Mouse (Mus musculus): ENCODE measurements around the gene Gm5294. TPM values are rescaled to one million over a fixed set of nuclear protein-coding genes. Genes with fewer than 3 reads are reported as not detected.

The Gm5294 gene
- polyA plus RNA-seq, 1 experiment from 2014 or later, result not detected

GRCm38 (mm10) chr5:138801588-138802116 is 18.2 kb upstream of the Gm5294 start:
- H3K4me2 ChIP-seq, result no peak overlapping the region
- no peaks in the 10 kb centered on the region for H3K9me3 ChIP-seq (replicated peaks)
- H3K4me3 ChIP-seq (replicated peaks), result no peak overlapping the region
- H3K27ac ChIP-seq, result no peak overlapping the region
- H3K36me3 ChIP-seq, result peaks cover 24% of the 10 kb centered on the region; the same call in 1 of the 2 replicates
- ATAC-seq (replicated peaks; ENCODE audit: low FRiP score), result no peak
- H3K9ac ChIP-seq, result no peak overlapping the region
- WGBS, result 56% methylated on average over 7 of the region's 7 CpGs
- H3K27me3 ChIP-seq, result no peaks in the 10 kb centered on the region
- H3K4me1 ChIP-seq, result no peaks in the 10 kb centered on the region

DNA sequence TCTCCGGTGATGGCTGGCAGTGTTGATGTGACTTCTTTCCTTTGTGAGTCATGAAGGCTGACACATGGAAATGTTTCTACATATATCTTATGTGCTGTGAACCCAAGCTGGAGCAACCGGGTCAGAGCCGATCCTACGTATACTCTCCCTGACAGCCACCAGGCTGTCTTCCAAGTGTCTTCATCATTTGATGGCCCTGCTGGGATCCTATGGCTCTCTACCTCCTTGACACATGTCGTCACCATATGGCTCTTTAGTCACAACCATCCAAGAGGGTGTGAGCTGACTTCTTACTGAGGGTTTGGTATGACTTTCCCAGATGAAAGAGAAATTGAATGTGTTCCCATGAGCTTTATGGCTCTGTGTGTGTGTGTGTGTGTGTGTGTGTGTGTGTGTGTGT is 15.6 kb upstream of the Gm5294 start:
- no peaks in the 10 kb centered on the region for H3K4me1 ChIP-seq
- H3K4me2 ChIP-seq, result no peak overlapping the region

DNA sequence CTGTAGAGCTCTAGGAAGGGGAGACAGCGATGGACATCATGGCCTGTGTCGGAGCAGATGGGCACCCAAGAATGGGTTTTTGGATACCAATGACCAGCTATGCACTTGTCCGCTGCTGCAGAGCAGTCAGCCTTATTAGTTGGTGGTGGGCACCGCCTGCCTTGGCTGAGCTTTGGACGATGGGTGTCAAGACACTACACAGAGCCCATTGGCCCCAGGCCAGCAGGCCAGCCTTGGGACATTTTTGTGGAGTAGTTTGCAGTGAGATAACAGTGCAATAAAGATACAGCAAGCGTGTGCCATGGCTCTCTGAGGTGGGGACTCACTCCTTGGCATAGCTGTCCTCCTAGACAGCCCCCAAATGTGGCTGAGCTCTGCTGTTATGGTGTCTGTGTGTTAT is 10.1 kb upstream of the Gm5294 start:
- WGBS, result 88% methylated on average over 6 of the region's 6 CpGs
- ATAC-seq (replicated peaks; ENCODE audit: low FRiP score), result no peak

More for the DNA sequence above, 15.6 kb upstream of the Gm5294 start:
- Histone ChIP-seq H3K36me3 (peaks cover 32% of the 10 kb centered on the region), H3K27ac (no peak overlapping the region), H3K9ac (no peak overlapping the region), H3K9me3 (replicated peaks) (no peaks in the 10 kb centered on the region), H3K27me3 (no peaks in the 10 kb centered on the region), H3K4me3 (replicated peaks) (no peak overlapping the region)
- ATAC-seq (replicated peaks; ENCODE audit: low FRiP score), result no peak
- WGBS, result 85% methylated on average over 5 of the region's 5 CpGs

GRCm38 (mm10) chr5:138820717-138821332 is 945 bp downstream of the Gm5294 start:
- Histone ChIP-seq H3K9ac (peak overlapping the region; percentile 33; the same call in 1 of the 2 replicates), H3K9me3 (replicated peaks) (no peaks in the 10 kb centered on the region), H3K36me3 (no peaks in the 10 kb centered on the region), H3K4me1 (peaks cover 19% of the 10 kb centered on the region), H3K27ac (no peak overlapping the region), H3K4me3 (replicated peaks) (peak overlapping the region; percentile 41), H3K27me3 (peaks cover 77% of the 10 kb centered on the region), H3K4me2 (peak overlapping the region; percentile 73)
- ATAC-seq (replicated peaks; ENCODE audit: low FRiP score), result 0 out of 2 replicates have a peak, but pooled peaks have one; percentile 9
- WGBS, result 2% methylated on average over 39 of the region's 39 CpGs

More for the DNA sequence above, 10.1 kb upstream of the Gm5294 start:
- Histone ChIP-seq H3K4me1 (no peaks in the 10 kb centered on the region), H3K4me2 (no peak overlapping the region), H3K27ac (no peak overlapping the region), H3K4me3 (replicated peaks) (no peak overlapping the region), H3K36me3 (peaks cover 42% of the 10 kb centered on the region), H3K9ac (no peak overlapping the region), H3K9me3 (replicated peaks) (no peaks in the 10 kb centered on the region), H3K27me3 (no peaks in the 10 kb centered on the region)

- peaks cover 52% of the 10 kb centered on the region for H3K27me3 ChIP-seq
- H3K9me3 ChIP-seq (replicated peaks), result no peaks in the 10 kb centered on the region
- no peak overlapping the region for H3K9ac ChIP-seq
- 57% methylated on average over 3 of the region's 3 CpGs for WGBS
- H3K36me3 ChIP-seq, result no peaks in the 10 kb centered on the region
- H3K4me3 ChIP-seq (replicated peaks), result no peak overlapping the region
- H3K4me1 ChIP-seq, result peaks cover 16% of the 10 kb centered on the region
- no peak overlapping the region for H3K4me2 ChIP-seq
- H3K27ac ChIP-seq, result no peak overlapping the region
- ATAC-seq (replicated peaks; ENCODE audit: low FRiP score), result no peak
Measured at GRCm38 (mm10) chr5:138825090-138825489, 5.2 kb downstream of the Gm5294 start.

GRCm38 (mm10) chr5:138833406-138833805 is 13.5 kb downstream of the Gm5294 start:
- Histone ChIP-seq H3K9ac (no peak overlapping the region), H3K4me3 (replicated peaks) (no peak overlapping the region), H3K27me3 (no peaks in the 10 kb centered on the region), H3K36me3 (no peaks in the 10 kb centered on the region), H3K4me2 (no peak overlapping the region), H3K9me3 (replicated peaks) (no peaks in the 10 kb centered on the region), H3K4me1 (peaks cover 12% of the 10 kb centered on the region), H3K27ac (no peak overlapping the region)
- WGBS, result 16% methylated on average over 6 of the region's 6 CpGs
- ATAC-seq (replicated peaks; ENCODE audit: low FRiP score), result no peak

GRCm38 (mm10) chr5:138834910-138835309 is 15.0 kb downstream of the Gm5294 start:
- WGBS, result 89% methylated on average over 3 of the region's 3 CpGs
- H3K27ac ChIP-seq, result no peak overlapping the region; the same call in 1 of the 2 replicates
- ATAC-seq (replicated peaks; ENCODE audit: low FRiP score), result no peak

GRCm38 (mm10) chr5:138840981-138841380 is 21.1 kb downstream of the Gm5294 start:
- Histone ChIP-seq H3K4me2 (no peak overlapping the region), H3K36me3 (no peaks in the 10 kb centered on the region), H3K9ac (no peak overlapping the region), H3K9me3 (replicated peaks) (no peaks in the 10 kb centered on the region), H3K27me3 (no peaks in the 10 kb centered on the region; the same call in 1 of the 2 replicates), H3K4me3 (replicated peaks) (no peak overlapping the region), H3K4me1 (peaks cover 14% of the 10 kb centered on the region), H3K27ac (no peak overlapping the region)
- no peak for ATAC-seq (replicated peaks; ENCODE audit: low FRiP score)
- 97% methylated on average over 4 of the region's 4 CpGs for WGBS

More at GRCm38 (mm10) chr5:138834910-138835309, 15.0 kb downstream of the Gm5294 start:
- Histone ChIP-seq H3K36me3 (no peaks in the 10 kb centered on the region), H3K4me2 (no peak overlapping the region), H3K9ac (no peak overlapping the region), H3K4me3 (replicated peaks) (no peak overlapping the region), H3K4me1 (peaks cover 12% of the 10 kb centered on the region), H3K27me3 (no peaks in the 10 kb centered on the region), H3K9me3 (replicated peaks) (no peaks in the 10 kb centered on the region)

- peak; percentile 80 for ATAC-seq (replicated peaks; ENCODE audit: low FRiP score)
- peaks cover 19% of the 10 kb centered on the region for H3K4me1 ChIP-seq
Measured at GRCm38 (mm10) chr5:138843168-138843824, 23.4 kb downstream of the Gm5294 start.

DNA sequence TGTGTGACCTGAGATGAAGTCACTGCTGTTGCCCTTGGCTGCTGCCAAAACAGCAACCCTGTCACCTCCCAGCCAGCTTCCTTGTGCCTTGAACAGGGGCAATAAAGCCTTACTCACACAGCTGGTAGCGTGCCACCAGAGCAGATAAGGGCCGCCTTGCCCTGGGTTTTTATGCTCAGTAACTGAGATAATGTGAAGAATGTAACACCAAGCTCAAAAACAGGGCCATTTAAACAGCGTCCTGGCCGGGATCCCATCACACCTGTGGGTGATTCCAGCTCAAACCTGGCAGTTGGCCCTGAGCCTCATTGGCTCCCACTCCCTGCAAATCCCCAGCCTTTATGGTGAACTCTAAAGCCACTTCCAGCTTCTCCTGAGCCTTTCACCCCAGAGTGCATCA is 26.6 kb downstream of the Gm5294 start:
- peaks cover 21% of the 10 kb centered on the region for H3K4me1 ChIP-seq
- H3K27me3 ChIP-seq, result no peaks in the 10 kb centered on the region; the same call in 1 of the 2 replicates
- H3K27ac ChIP-seq, result no peak overlapping the region
- 27% methylated on average over 4 of the region's 4 CpGs for WGBS
- ATAC-seq (replicated peaks; ENCODE audit: low FRiP score), result no peak
- no peak overlapping the region for H3K4me2 ChIP-seq
- H3K4me3 ChIP-seq (replicated peaks), result no peak overlapping the region
- H3K36me3 ChIP-seq, result no peaks in the 10 kb centered on the region
- H3K9me3 ChIP-seq (replicated peaks), result no peaks in the 10 kb centered on the region
- no peak overlapping the region for H3K9ac ChIP-seq

More at GRCm38 (mm10) chr5:138843168-138843824, 23.4 kb downstream of the Gm5294 start:
- Histone ChIP-seq H3K36me3 (no peaks in the 10 kb centered on the region), H3K27ac (peak overlapping the region; percentile 74), H3K4me2 (no peak overlapping the region), H3K4me3 (replicated peaks) (no peak overlapping the region), H3K9me3 (replicated peaks) (no peaks in the 10 kb centered on the region), H3K27me3 (no peaks in the 10 kb centered on the region; the same call in 1 of the 2 replicates), H3K9ac (no peak overlapping the region)
- WGBS, result 41% methylated on average over 9 of the region's 9 CpGs

GRCm38 (mm10) chr5:138848102-138848501 is 28.2 kb downstream of the Gm5294 start:
- Histone ChIP-seq H3K9me3 (replicated peaks) (no peaks in the 10 kb centered on the region), H3K27me3 (no peaks in the 10 kb centered on the region; the same call in 1 of the 2 replicates), H3K4me3 (replicated peaks) (no peak overlapping the region), H3K27ac (no peak overlapping the region), H3K9ac (no peak overlapping the region), H3K36me3 (no peaks in the 10 kb centered on the region), H3K4me2 (peak overlapping the region; percentile 19; the same call in 1 of the 2 replicates), H3K4me1 (peaks cover 12% of the 10 kb centered on the region)
- WGBS, result 5% methylated on average over 7 of the region's 7 CpGs
- peak; percentile 43 for ATAC-seq (replicated peaks; ENCODE audit: low FRiP score)

Measured in kidney, embryonic 15.5 days (tissue).